Mouse (Mus musculus) limb, embryonic 11.5 days (tissue): ENCODE data around the gene Dact2. TPM values are rescaled to one million over a fixed set of nuclear protein-coding genes. Genes with fewer than 3 reads are reported as not detected.

ENCODE experiments used
- ATAC-seq: fragments of 200-750 bp; cut with Nextera tagmentation; 2 replicates; pipeline ENCODE4 v1.8.0; 2017; ENCODE audit warnings: low read depth; ENCODE audit not compliant: insufficient number of reproducible peaks, low FRiP score, low TSS enrichment
- DNase-seq: peaks from one replicate; pipeline ENCODE4 v3.0.0-alpha.2; 2015; ENCODE audit warnings: low spot score
- H3K27ac ChIP-seq: fragments of 300-500 bp; sonication (generic); replicated peaks from 2 replicates; pipeline ENCODE4 v1.5.1; 2014; ENCODE audit warnings: low read depth, mild to moderate bottlenecking, low read length
- H3K27me3 ChIP-seq: fragments of 300-500 bp; sonication (generic); 2 replicates; pipeline ENCODE4 v1.6.1; 2014; ENCODE audit warnings: mild to moderate bottlenecking, low read length, mixed read lengths; ENCODE audit not compliant: control insufficient read depth, insufficient read depth
- H3K36me3 ChIP-seq: fragments of 300-500 bp; sonication (generic); 2 replicates; pipeline ENCODE4 v1.6.1; 2014; ENCODE audit warnings: mild to moderate bottlenecking, low read length, moderate library complexity, mixed read lengths; ENCODE audit not compliant: control insufficient read depth, insufficient read depth
- H3K4me1 ChIP-seq: fragments of 300-500 bp; sonication (generic); 2 replicates; pipeline ENCODE4 v1.6.1; 2014; ENCODE audit warnings: low read length, mixed read lengths; ENCODE audit not compliant: control insufficient read depth, insufficient read depth
- H3K4me2 ChIP-seq: fragments of 300-500 bp; sonication (generic); 2 replicates; pipeline ENCODE4 v1.6.1; 2014; ENCODE audit warnings: low read depth, mild to moderate bottlenecking, moderate library complexity; ENCODE audit not compliant: severe bottlenecking
- H3K4me3 ChIP-seq: fragments of 300-500 bp; sonication (generic); 2 replicates; pipeline ENCODE4 v1.5.1; 2014; ENCODE audit warnings: low read depth, low read length
- H3K9ac ChIP-seq: fragments of 300-500 bp; sonication (generic); 2 replicates; pipeline ENCODE4 v1.6.1; 2014; ENCODE audit warnings: mild to moderate bottlenecking, low read length
- H3K9me3 ChIP-seq: fragments of 300-500 bp; sonication (generic); 2 replicates; pipeline ENCODE4 v1.6.1; 2016; ENCODE audit warnings: low read length; ENCODE audit not compliant: control insufficient read depth
- WGBS: fragments of 180-500 bp; shearing (Covaris S2); extraction: QIAGEN DNeasy Blood & Tissue Kit; methylation state at CpG from one replicate; pipeline ENCODE4 v1.1.7; 2014; 5-methylcytosine and 5-hydroxymethylcytosine counted together
- polyA plus RNA-seq: library from polyadenylated mRNA; unstranded; fragments of >200 nt; fragmentation: Nextera tagmentation; extraction: Ambion mirVana; gene quantifications from 2 replicates; pipeline ENCODE4 v1.2.1, GENCODE M21; 2014

Dact2 gene
- polyA plus RNA-seq, 1 experiment from 2014 or later, result 1.3 TPM

- WGBS, result 50% methylated on average over 6 of the region's 6 CpGs
- no peak overlapping the region for H3K9ac ChIP-seq
- 0 out of 2 replicates have a peak, but pooled peaks cover 2% of the 10 kb centered on the region for H3K4me1 ChIP-seq
- H3K4me3 ChIP-seq, result no peak overlapping the region
- no peak overlapping the region for H3K4me2 ChIP-seq
- H3K27ac ChIP-seq, result no peak overlapping the region
- DNase-seq (no peak), ATAC-seq (no peak)
- H3K27me3 ChIP-seq, result no peaks in the 10 kb centered on the region
- H3K9me3 ChIP-seq, result no peaks in the 10 kb centered on the region
- no peaks in the 10 kb centered on the region; the same call in 1 of the 2 replicates for H3K36me3 ChIP-seq
Measured at GRCm38 (mm10) chr17:14237134-14237533, 33.0 kb upstream of the Dact2 start.

GRCm38 (mm10) chr17:14234774-14235389 lies 30.8 kb upstream of the Dact2 start:
- H3K9me3 ChIP-seq, result no peaks in the 10 kb centered on the region
- no peak overlapping the region for H3K4me3 ChIP-seq
- no peaks in the 10 kb centered on the region; the same call in 1 of the 2 replicates for H3K36me3 ChIP-seq
- ATAC-seq (no peak), DNase-seq (no peak)
- H3K4me2 ChIP-seq, result no peak overlapping the region
- H3K27me3 ChIP-seq, result no peaks in the 10 kb centered on the region
- WGBS, result 41% methylated on average over 12 of the region's 12 CpGs
- H3K9ac ChIP-seq, result no peak overlapping the region
- H3K4me1 ChIP-seq, result peaks cover 10% of the 10 kb centered on the region; the same call in 1 of the 2 replicates
- no peak overlapping the region for H3K27ac ChIP-seq

- WGBS, result 45% methylated on average over 4 of the region's 4 CpGs
- H3K36me3 ChIP-seq, result no peaks in the 10 kb centered on the region
- H3K27ac ChIP-seq, result no peak overlapping the region
- H3K4me3 ChIP-seq, result no peak overlapping the region
- H3K27me3 ChIP-seq, result no peaks in the 10 kb centered on the region
- no peak overlapping the region for H3K4me2 ChIP-seq
- no peak overlapping the region for H3K9ac ChIP-seq
- peaks cover 10% of the 10 kb centered on the region; the same call in 1 of the 2 replicates for H3K4me1 ChIP-seq
- no peak for ATAC-seq
- no peak for DNase-seq
- no peaks in the 10 kb centered on the region for H3K9me3 ChIP-seq
Measured at GRCm38 (mm10) chr17:14233658-14234057, 29.6 kb upstream of the Dact2 start.

GRCm38 (mm10) chr17:14232629-14233028 lies 28.5 kb upstream of the Dact2 start:
- 54% methylated on average over 3 of the region's 3 CpGs for WGBS
- Histone ChIP-seq H3K4me1 (peaks cover 11% of the 10 kb centered on the region; the same call in 1 of the 2 replicates), H3K27ac (no peak overlapping the region), H3K9me3 (no peaks in the 10 kb centered on the region), H3K9ac (no peak overlapping the region), H3K4me3 (no peak overlapping the region), H3K27me3 (no peaks in the 10 kb centered on the region), H3K36me3 (no peaks in the 10 kb centered on the region), H3K4me2 (no peak overlapping the region)
- ATAC-seq (no peak), DNase-seq (peak; percentile 93)

- ATAC-seq, result peak; percentile 19; the same call in 1 of the 2 replicates
- H3K9ac ChIP-seq, result no peak overlapping the region
- H3K4me2 ChIP-seq, result 0 out of 2 replicates have a peak overlapping the region, but pooled peaks have one; percentile 0
- no peaks in the 10 kb centered on the region for H3K9me3 ChIP-seq
- H3K27ac ChIP-seq, result no peak overlapping the region
- H3K4me3 ChIP-seq, result no peak overlapping the region
- no peaks in the 10 kb centered on the region for H3K27me3 ChIP-seq
- H3K4me1 ChIP-seq, result peaks cover 14% of the 10 kb centered on the region; the same call in 1 of the 2 replicates
- WGBS, result 9% methylated on average over 13 of the region's 13 CpGs
- H3K36me3 ChIP-seq, result no peaks in the 10 kb centered on the region
- no peak for DNase-seq
Measured at GRCm38 (mm10) chr17:14230698-14231430, 26.8 kb upstream of the Dact2 start.

- H3K4me2 ChIP-seq, result no peak overlapping the region
- WGBS, result 83% methylated on average over 4 of the region's 4 CpGs
- no peaks in the 10 kb centered on the region for H3K9me3 ChIP-seq
- no peak overlapping the region for H3K9ac ChIP-seq
- no peaks in the 10 kb centered on the region for H3K27me3 ChIP-seq
- H3K4me3 ChIP-seq, result no peak overlapping the region
- H3K27ac ChIP-seq, result no peak overlapping the region
- DNase-seq (no peak), ATAC-seq (no peak)
- peaks cover 14% of the 10 kb centered on the region; the same call in 1 of the 2 replicates for H3K4me1 ChIP-seq
- no peaks in the 10 kb centered on the region for H3K36me3 ChIP-seq
Measured at GRCm38 (mm10) chr17:14228381-14228780, 24.3 kb upstream of the Dact2 start.

GRCm38 (mm10) chr17:14227601-14228000 lies 23.5 kb upstream of the Dact2 start:
- Histone ChIP-seq H3K9me3 (no peaks in the 10 kb centered on the region), H3K36me3 (no peaks in the 10 kb centered on the region), H3K4me3 (no peak overlapping the region), H3K4me2 (no peak overlapping the region), H3K27me3 (no peaks in the 10 kb centered on the region), H3K4me1 (peaks cover 14% of the 10 kb centered on the region; the same call in 1 of the 2 replicates), H3K27ac (no peak overlapping the region), H3K9ac (no peak overlapping the region)
- ATAC-seq (no peak), DNase-seq (no peak)
- 43% methylated on average over 6 of the region's 6 CpGs for WGBS

- 35% methylated on average over 4 of the region's 4 CpGs for WGBS
- no peaks in the 10 kb centered on the region for H3K36me3 ChIP-seq
Measured at GRCm38 (mm10) chr17:14226778-14227177, 22.7 kb upstream of the Dact2 start.

More at GRCm38 (mm10) chr17:14226778-14227177, 22.7 kb upstream of the Dact2 start:
- Histone ChIP-seq H3K27me3 (no peaks in the 10 kb centered on the region), H3K9ac (no peak overlapping the region), H3K4me1 (peaks cover 12% of the 10 kb centered on the region; the same call in 1 of the 2 replicates), H3K9me3 (no peaks in the 10 kb centered on the region), H3K27ac (no peak overlapping the region), H3K4me2 (no peak overlapping the region), H3K4me3 (no peak overlapping the region)
- no peak for DNase-seq
- no peak for ATAC-seq
